Mouse (Mus musculus) stomach, embryonic 15.5 days (tissue): ENCODE results near the gene Ctnnal1. TPM values are rescaled to one million over a fixed set of nuclear protein-coding genes. Genes with fewer than 3 reads are reported as not detected.

ENCODE experiments used
- ATAC-seq: fragments of 200-750 bp; cut with Nextera tagmentation; 2 replicates; pipeline ENCODE4 v1.8.0; 2017; ENCODE audit warnings: low read depth, moderate number of reproducible peaks, moderate TSS enrichment; ENCODE audit not compliant: insufficient read depth, low FRiP score
- H3K27ac ChIP-seq: fragments of 300-500 bp; sonication (generic); 2 replicates; pipeline ENCODE4 v1.5.1; 2015; ENCODE audit warnings: mild to moderate bottlenecking, inconsistent platforms
- H3K27me3 ChIP-seq: fragments of 300-500 bp; sonication (generic); replicated peaks from 2 replicates; pipeline ENCODE4 v1.6.1; 2015; ENCODE audit warnings: inconsistent platforms
- H3K36me3 ChIP-seq: fragments of 300-500 bp; sonication (generic); 2 replicates; pipeline ENCODE4 v1.6.1; 2015; ENCODE audit warnings: inconsistent platforms
- H3K4me1 ChIP-seq: fragments of 300-500 bp; sonication (generic); 2 replicates; pipeline ENCODE4 v1.6.1; 2015; ENCODE audit warnings: inconsistent platforms
- H3K4me2 ChIP-seq: fragments of 300-500 bp; sonication (generic); 2 replicates; pipeline ENCODE4 v1.6.1; 2015; ENCODE audit warnings: mild to moderate bottlenecking, inconsistent platforms
- H3K4me3 ChIP-seq: fragments of 300-500 bp; sonication (generic); replicated peaks from 2 replicates; pipeline ENCODE4 v1.5.1; 2015; ENCODE audit warnings: inconsistent platforms
- H3K9ac ChIP-seq: fragments of 300-500 bp; sonication (generic); 2 replicates; pipeline ENCODE4 v1.6.1; 2015; ENCODE audit warnings: inconsistent platforms
- H3K9me3 ChIP-seq: fragments of 300-500 bp; sonication (generic); 2 replicates; pipeline ENCODE4 v1.6.1; 2016; ENCODE audit warnings: inconsistent platforms
- WGBS: fragments of 180-500 bp; shearing (Covaris S2); methylation state at CpG from one replicate; pipeline ENCODE4 v1.1.7; 2015; 5-methylcytosine and 5-hydroxymethylcytosine counted together
- polyA plus RNA-seq: library from polyadenylated mRNA; unstranded; fragments of >200 nt; fragmentation: Nextera tagmentation; extraction: Ambion mirVana; gene quantifications from 2 replicates; pipeline ENCODE4 v1.2.1, GENCODE M21; 2015

Ctnnal1 gene
- polyA plus RNA-seq, 1 experiment from 2014 or later, result 19.8 TPM

DNA sequence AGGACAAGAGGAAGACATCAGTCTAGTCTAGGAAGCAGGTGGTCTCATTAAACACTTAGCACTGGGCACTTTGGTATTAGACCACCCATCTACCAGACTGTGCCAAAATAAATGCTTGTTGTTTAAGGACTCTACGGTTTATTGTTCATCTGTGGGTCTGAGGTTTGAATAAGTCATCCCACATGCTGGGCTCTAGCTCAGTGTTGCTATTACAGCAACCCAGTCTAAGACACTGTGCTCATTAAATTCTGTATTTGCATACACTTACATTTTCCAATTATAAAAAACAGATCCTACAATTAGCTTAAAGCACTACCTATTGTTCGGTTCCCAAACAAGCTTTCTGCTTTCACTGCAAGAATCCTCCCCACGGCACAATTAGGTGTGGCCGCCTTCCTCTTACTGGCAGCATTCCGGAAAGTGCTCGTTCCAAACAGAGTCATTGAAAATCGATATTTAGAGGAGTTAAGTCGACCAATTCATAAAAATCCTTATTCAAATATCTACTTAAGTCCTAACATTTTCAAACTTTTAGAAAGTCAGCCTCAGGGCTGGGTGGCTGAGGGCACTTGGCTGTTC, 8.5 kb downstream of the Ctnnal1 start:
- 66% methylated on average over 8 of the region's 8 CpGs for WGBS

DNA sequence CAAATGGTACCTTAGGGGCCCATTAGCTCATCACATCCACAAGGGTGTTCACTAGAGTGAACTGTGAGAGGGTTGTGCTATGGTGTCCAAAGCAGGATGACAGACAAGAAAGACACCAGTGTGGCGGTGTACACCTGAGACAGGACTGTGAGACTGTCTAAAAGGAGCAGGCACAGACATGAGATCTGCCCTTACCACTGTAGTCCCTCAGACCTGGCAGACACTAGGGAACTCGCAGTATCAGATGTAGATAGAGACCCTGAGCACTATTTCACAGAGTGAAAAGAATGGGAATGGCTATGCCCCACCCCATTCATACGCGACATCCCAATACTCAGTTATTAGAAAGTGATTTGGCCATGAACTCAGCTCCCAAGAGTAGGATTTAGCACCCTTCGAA, 9.1 kb downstream of the Ctnnal1 start:
- Histone ChIP-seq H3K9ac (no peak overlapping the region), H3K9me3 (no peaks in the 10 kb centered on the region), H3K27me3 (no peaks in the 10 kb centered on the region), H3K4me2 (no peak overlapping the region), H3K36me3 (no peaks in the 10 kb centered on the region), H3K27ac (no peak overlapping the region), H3K4me3 (no peak overlapping the region), H3K4me1 (no peaks in the 10 kb centered on the region)
- 90% methylated on average over 5 of the region's 5 CpGs for WGBS
- no peak for ATAC-seq

More for the DNA sequence above, 8.5 kb downstream of the Ctnnal1 start:
- no peak for ATAC-seq
- no peaks in the 10 kb centered on the region for H3K27me3 ChIP-seq
- no peaks in the 10 kb centered on the region for H3K36me3 ChIP-seq
- no peaks in the 10 kb centered on the region for H3K4me1 ChIP-seq
- H3K4me2 ChIP-seq, result no peak overlapping the region
- no peak overlapping the region for H3K9ac ChIP-seq
- H3K27ac ChIP-seq, result no peak overlapping the region
- H3K4me3 ChIP-seq, result no peak overlapping the region
- no peaks in the 10 kb centered on the region for H3K9me3 ChIP-seq

DNA sequence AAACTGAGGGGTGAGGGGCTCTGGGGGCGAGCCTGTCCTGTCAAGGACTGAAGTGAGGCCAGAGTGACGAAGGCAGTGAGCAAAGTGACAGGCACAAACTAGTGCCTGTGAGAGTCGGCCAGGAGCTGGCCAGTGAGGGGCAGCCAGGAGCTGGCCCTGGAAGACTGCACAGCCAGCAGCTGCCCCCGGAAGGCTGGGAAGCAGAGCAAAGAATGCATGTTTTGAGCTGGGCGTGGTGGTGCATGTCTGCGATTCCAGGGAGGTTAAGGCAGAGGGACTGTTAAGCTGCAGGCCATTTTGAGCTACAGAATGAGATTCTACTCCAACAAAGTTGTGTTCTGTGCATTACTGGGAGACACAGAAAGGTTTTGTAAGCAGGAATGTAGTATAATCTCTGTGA, 14.3 kb downstream of the Ctnnal1 start:
- Histone ChIP-seq H3K9me3 (no peaks in the 10 kb centered on the region), H3K4me2 (no peak overlapping the region), H3K4me1 (no peaks in the 10 kb centered on the region), H3K36me3 (0 out of 2 replicates have a peak, but pooled peaks cover under 1% of the 10 kb centered on the region), H3K9ac (no peak overlapping the region), H3K27ac (no peak overlapping the region), H3K27me3 (no peaks in the 10 kb centered on the region), H3K4me3 (no peak overlapping the region)
- 28% methylated on average over 6 of the region's 6 CpGs for WGBS
- no peak for ATAC-seq

DNA sequence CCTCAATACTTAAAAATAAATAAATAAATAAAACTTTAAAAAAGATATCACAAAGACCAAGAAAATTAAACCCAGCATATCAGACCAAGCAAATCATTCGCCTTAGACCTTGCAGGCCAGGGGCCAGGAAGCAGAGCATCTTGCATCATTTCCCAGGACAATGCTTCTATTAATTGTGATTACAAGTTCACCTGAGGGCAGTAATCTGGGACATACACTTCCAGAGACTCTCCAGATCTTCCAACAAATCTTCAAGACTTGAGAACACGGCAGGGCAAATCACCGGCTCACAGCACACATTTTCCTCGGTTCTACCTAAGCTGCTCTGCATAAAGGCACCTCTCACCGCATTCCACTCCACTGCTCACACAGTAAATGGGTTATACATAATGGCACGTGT, 16.9 kb downstream of the Ctnnal1 start:
- WGBS, result 86% methylated on average over 6 of the region's 6 CpGs
- Histone ChIP-seq H3K9ac (no peak overlapping the region), H3K36me3 (peaks cover 9% of the 10 kb centered on the region; the same call in 1 of the 2 replicates), H3K27ac (no peak overlapping the region), H3K4me1 (no peaks in the 10 kb centered on the region), H3K9me3 (no peaks in the 10 kb centered on the region), H3K27me3 (no peaks in the 10 kb centered on the region), H3K4me3 (no peak overlapping the region), H3K4me2 (no peak overlapping the region)
- no peak for ATAC-seq

DNA sequence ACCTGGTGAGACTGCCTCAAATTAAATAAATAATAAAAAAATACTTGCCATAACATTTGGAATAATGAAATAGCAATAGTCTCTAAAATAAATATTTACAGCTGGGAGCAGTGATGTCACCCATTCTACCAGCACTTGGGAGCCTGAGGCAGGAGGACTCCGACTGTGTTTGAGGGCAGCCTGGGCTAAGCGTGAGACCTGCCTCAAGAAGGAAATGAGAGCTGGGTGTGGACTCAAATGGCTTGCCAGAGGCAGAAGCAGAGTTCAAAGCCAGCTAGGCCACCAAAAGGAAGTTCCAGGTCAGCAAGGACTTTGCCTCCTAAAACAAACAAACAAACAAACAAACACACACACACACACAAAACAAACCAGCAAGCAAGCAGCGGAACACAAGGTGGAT, 17.6 kb downstream of the Ctnnal1 start:
- no peak for ATAC-seq
- Histone ChIP-seq H3K27me3 (no peaks in the 10 kb centered on the region), H3K4me3 (no peak overlapping the region), H3K9me3 (no peaks in the 10 kb centered on the region), H3K4me1 (no peaks in the 10 kb centered on the region), H3K27ac (no peak overlapping the region), H3K9ac (no peak overlapping the region), H3K4me2 (no peak overlapping the region), H3K36me3 (peaks cover 9% of the 10 kb centered on the region; the same call in 1 of the 2 replicates)
- WGBS, result 85% methylated on average over 3 of the region's 3 CpGs

DNA sequence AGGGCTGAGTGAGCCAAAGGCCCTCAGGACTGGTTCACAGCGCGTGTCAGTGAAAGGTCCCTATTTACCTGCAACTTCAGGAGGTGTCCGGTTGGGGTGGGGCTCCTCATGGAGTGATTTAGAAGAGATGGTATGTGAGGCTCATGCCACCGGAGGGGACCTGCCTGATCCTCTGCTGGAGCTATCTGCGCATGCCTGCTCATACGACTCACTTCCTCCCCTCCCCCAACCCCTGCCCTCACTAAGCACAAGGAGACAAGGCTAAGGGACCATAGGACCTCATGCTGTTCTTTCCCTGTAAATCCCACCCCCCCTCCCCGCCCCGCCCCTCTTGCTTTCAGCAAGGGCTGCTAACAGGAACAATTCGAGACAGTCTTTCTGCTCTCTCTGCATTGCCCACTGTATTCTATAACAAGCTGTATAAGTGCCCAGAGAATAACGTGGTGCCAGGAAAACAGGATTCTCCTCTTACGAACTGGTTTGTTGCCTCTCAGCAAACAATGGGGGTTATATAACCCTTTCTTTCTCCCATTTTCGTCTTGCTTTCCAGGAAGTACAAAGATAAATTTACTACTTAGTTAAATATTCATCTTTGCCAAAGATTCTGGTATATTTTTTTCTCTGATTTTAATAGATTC, 19.0 kb downstream of the Ctnnal1 start:
- 70% methylated on average over 12 of the region's 12 CpGs for WGBS
- H3K36me3 ChIP-seq, result peaks cover 9% of the 10 kb centered on the region; the same call in 1 of the 2 replicates
- H3K4me1 ChIP-seq, result no peaks in the 10 kb centered on the region
- ATAC-seq, result no peak
- no peaks in the 10 kb centered on the region for H3K27me3 ChIP-seq
- H3K9me3 ChIP-seq, result no peaks in the 10 kb centered on the region
- no peak overlapping the region for H3K4me2 ChIP-seq
- no peak overlapping the region for H3K27ac ChIP-seq
- H3K9ac ChIP-seq, result no peak overlapping the region
- no peak overlapping the region for H3K4me3 ChIP-seq

DNA sequence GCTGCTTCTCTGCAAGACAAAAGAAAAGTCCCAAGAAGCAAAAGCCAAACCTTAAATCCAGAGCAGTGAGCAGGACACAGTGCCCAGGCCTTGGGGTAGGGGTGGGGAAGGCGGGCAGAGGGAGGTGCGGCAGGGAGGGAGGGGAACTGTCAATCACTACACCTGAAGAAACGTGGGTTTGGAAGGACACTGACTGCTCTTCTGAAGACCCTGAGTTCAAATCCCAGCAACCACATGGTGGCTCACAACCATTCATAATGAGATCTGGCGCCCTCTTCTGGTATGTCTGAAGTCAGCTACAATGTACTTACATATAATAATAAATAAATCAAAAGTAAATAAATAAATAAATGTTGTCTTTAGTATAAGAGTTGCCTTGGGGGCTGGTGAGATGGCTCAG, 20.1 kb downstream of the Ctnnal1 start:
- no peaks in the 10 kb centered on the region for H3K9me3 ChIP-seq
- WGBS, result 85% methylated on average over 4 of the region's 4 CpGs
- no peak for ATAC-seq

DNA sequence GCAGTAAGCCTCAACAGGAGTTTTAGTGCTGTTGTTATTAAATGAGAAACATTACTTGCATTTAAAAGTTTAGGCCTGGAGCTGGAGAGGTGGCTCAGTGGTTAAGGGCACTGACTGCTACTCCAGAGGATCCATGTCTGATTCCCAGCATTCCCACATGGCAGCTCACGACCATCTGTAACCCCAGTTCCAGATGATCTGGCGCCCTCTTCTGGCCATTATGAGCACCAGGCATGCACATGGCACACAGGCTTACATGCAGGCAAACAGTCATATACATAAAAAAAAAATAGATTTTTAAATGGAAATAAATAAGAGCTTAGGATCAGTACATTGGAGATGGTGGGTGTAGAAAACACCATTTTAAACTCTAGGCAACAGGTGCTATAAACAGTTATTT, 21.0 kb downstream of the Ctnnal1 start:
- no peak overlapping the region for H3K9ac ChIP-seq
- no peaks in the 10 kb centered on the region for H3K9me3 ChIP-seq
- 78% methylated on average over 2 of the region's 2 CpGs for WGBS
- H3K27me3 ChIP-seq, result no peaks in the 10 kb centered on the region
- no peak overlapping the region for H3K27ac ChIP-seq
- H3K4me3 ChIP-seq, result no peak overlapping the region
- H3K36me3 ChIP-seq, result peaks cover 9% of the 10 kb centered on the region; the same call in 1 of the 2 replicates
- no peaks in the 10 kb centered on the region for H3K4me1 ChIP-seq
- no peak for ATAC-seq
- H3K4me2 ChIP-seq, result no peak overlapping the region

More for the DNA sequence above, 20.1 kb downstream of the Ctnnal1 start:
- no peak overlapping the region for H3K4me2 ChIP-seq
- no peak overlapping the region for H3K27ac ChIP-seq
- no peak overlapping the region for H3K4me3 ChIP-seq
- peaks cover 9% of the 10 kb centered on the region; the same call in 1 of the 2 replicates for H3K36me3 ChIP-seq
- no peak overlapping the region for H3K9ac ChIP-seq
- H3K27me3 ChIP-seq, result no peaks in the 10 kb centered on the region
- no peaks in the 10 kb centered on the region for H3K4me1 ChIP-seq

DNA sequence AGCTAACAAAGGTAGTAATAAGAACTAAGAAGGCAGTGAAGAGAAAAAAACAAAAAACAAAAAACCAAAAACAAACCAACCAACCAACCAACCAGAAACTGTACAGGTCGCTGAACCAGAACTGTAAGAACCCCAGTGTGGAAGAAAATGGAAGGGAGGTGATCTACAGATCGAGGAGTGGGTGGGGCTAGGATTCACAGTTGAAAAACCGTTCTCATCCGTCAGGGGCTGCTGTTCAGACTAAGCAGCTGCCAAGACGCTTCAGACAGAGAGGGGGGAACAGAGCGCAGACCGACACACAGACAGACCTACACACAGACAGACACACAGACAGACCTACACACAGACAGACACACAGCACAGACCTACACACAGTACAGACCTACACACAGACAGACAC, 22.5 kb downstream of the Ctnnal1 start:
- Histone ChIP-seq H3K4me2 (no peak overlapping the region), H3K4me3 (no peak overlapping the region), H3K4me1 (no peaks in the 10 kb centered on the region), H3K27me3 (no peaks in the 10 kb centered on the region), H3K9ac (no peak overlapping the region), H3K9me3 (no peaks in the 10 kb centered on the region), H3K27ac (no peak overlapping the region), H3K36me3 (peaks cover 9% of the 10 kb centered on the region; the same call in 1 of the 2 replicates)
- ATAC-seq, result no peak
- 70% methylated on average over 7 of the region's 7 CpGs for WGBS

DNA sequence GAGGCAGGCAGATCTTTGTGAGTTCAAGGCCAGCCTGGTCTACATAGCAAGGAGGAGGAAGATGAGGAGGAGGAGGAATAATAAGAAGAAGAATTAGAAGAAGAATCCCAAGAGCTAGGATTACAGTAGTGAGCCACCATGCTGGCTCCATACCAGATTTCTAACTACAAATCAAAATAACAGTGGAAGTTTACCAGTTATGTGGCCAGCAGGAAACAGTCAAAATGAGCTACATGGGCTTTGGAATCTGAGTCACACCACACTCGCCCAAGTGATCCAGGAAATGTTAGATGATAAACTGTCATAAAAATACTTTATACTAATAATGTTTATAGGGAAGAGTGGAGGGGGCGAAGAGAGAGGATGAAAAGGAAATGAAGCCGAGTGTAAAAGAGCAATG, 24.7 kb downstream of the Ctnnal1 start:
- H3K9me3 ChIP-seq, result no peaks in the 10 kb centered on the region
- ATAC-seq, result no peak
- H3K4me3 ChIP-seq, result no peak overlapping the region
- no peak overlapping the region for H3K27ac ChIP-seq
- peaks cover 5% of the 10 kb centered on the region; the same call in 1 of the 2 replicates for H3K36me3 ChIP-seq
- WGBS, result 60% methylated on average over 3 of the region's 3 CpGs
- no peaks in the 10 kb centered on the region for H3K4me1 ChIP-seq
- H3K27me3 ChIP-seq, result no peaks in the 10 kb centered on the region
- no peak overlapping the region for H3K4me2 ChIP-seq
- no peak overlapping the region for H3K9ac ChIP-seq

DNA sequence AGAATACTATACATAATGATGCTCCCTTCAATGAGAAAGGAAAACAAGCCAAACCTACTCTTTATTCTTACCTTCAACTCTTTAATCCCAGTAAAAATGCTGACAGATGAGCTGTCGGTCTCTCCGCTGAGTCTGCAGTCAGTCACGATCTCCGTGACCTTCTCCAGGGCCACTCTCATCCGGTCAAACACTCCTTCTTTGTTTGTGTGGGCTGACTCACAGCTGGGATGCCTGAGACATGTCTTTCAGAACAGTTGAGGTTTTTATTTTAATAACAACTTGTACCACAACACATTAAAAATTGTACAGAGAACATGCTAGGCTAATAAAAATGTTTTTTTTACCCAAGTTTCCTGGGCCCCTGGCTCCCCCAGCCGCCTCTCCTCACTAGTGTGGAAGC, 27.3 kb downstream of the Ctnnal1 start:
- no peak for ATAC-seq
- no peak overlapping the region for H3K27ac ChIP-seq
- no peak overlapping the region for H3K4me2 ChIP-seq
- no peaks in the 10 kb centered on the region for H3K36me3 ChIP-seq
- no peaks in the 10 kb centered on the region for H3K9me3 ChIP-seq
- 73% methylated on average over 6 of the region's 6 CpGs for WGBS
- H3K4me3 ChIP-seq, result no peak overlapping the region
- H3K4me1 ChIP-seq, result no peaks in the 10 kb centered on the region
- H3K27me3 ChIP-seq, result no peaks in the 10 kb centered on the region
- no peak overlapping the region for H3K9ac ChIP-seq

DNA sequence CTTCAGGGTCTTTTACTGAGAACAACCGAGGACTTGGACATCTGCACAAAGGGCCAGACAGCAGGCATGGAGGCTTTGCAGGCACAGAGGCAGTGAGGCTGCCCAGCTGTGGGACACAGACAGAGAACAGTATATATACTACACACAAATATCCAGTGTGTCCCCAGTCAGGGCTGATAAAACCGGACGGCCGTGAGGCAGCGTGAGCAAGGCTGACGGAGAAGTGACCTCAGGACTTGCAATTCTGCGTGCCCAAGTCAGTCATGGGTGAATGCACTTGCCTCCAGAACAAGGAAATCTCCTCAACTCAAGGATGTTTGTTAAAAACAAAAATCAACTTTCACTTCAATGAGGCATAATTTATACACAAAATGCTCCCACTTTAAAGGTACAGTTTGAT, 33.0 kb downstream of the Ctnnal1 start:
- 76% methylated on average over 7 of the region's 7 CpGs for WGBS
- Histone ChIP-seq H3K4me3 (no peak overlapping the region), H3K4me2 (no peak overlapping the region), H3K4me1 (no peaks in the 10 kb centered on the region), H3K9ac (no peak overlapping the region), H3K36me3 (no peaks in the 10 kb centered on the region), H3K27ac (no peak overlapping the region), H3K9me3 (no peaks in the 10 kb centered on the region), H3K27me3 (no peaks in the 10 kb centered on the region)
- no peak for ATAC-seq
